Mouse (Mus musculus) MEL (cell line): ENCODE results near the gene Wdr24. TPM values are rescaled to one million over a fixed set of nuclear protein-coding genes. Genes with fewer than 3 reads are reported as not detected.

ENCODE experiments used
- DNase-seq: peaks from one replicate; pipeline ENCODE4 v3.0.0; 2011; ENCODE audit warnings: low read depth, low spot score
- H3K27ac ChIP-seq: 2 replicates; pipeline ENCODE4 v1.5.1; 2012; ENCODE audit warnings: low read depth, mild to moderate bottlenecking, control low read depth, low read length, moderate library complexity; ENCODE audit not compliant: control insufficient read depth
- H3K27me3 ChIP-seq, 2 experiments: fragments of 150-350 bp in 1 of 2; sonication (generic) in 1 of 2; 2 replicates each; pipeline ENCODE4 v1.6.1; 2012; ENCODE audit warnings: low read length in 2 of 2, mild to moderate bottlenecking in 2 of 2, improper control_type of control experiment in 1 of 2, moderate library complexity in 1 of 2; ENCODE audit not compliant: insufficient read depth in 2 of 2, control insufficient read depth in 1 of 2
- H3K36me3 ChIP-seq, 2 experiments: 2 replicates each; pipeline ENCODE4 v1.6.1; 2012 to 2014; ENCODE audit warnings: low read length in 2 of 2, improper control_type of control experiment in 1 of 2, inconsistent platforms in 1 of 2, mild to moderate bottlenecking in 1 of 2; ENCODE audit not compliant: insufficient read depth in 2 of 2, control insufficient read depth in 1 of 2
- H3K4me1 ChIP-seq, 2 experiments: fragments of 150-350 bp in 1 of 2; sonication (generic) in 1 of 2; 2 replicates each; pipeline ENCODE4 v1.6.1; 2012; ENCODE audit warnings: low read length in 2 of 2, improper control_type of control experiment in 1 of 2, mild to moderate bottlenecking in 1 of 2; ENCODE audit not compliant: insufficient read depth in 2 of 2, control insufficient read depth in 1 of 2
- H3K4me3 ChIP-seq, 2 experiments: fragments of 150-350 bp in 1 of 2; sonication (generic) in 1 of 2; 2 replicates each; pipeline ENCODE4 v1.5.1; 2012; ENCODE audit warnings: low read depth in 2 of 2, low read length in 2 of 2, mild to moderate bottlenecking in 2 of 2, moderate library complexity in 2 of 2, control low read depth in 1 of 2, improper control_type of control experiment in 1 of 2; ENCODE audit not compliant: control insufficient read depth in 1 of 2, insufficient read depth in 1 of 2
- H3K79me2 ChIP-seq: 2 replicates; pipeline ENCODE4 v1.6.1; 2012; ENCODE audit warnings: mild to moderate bottlenecking, low read length, moderate library complexity; ENCODE audit not compliant: control insufficient read depth, poor library complexity, insufficient read depth
- H3K9ac ChIP-seq: 2 replicates; pipeline ENCODE4 v1.6.1; 2012; ENCODE audit warnings: low read depth, mild to moderate bottlenecking, control low read depth, low read length, moderate library complexity; ENCODE audit not compliant: control insufficient read depth, poor library complexity, severe bottlenecking
- H3K9me3 ChIP-seq: fragments of 150-350 bp; sonication (generic); replicated peaks from 2 replicates; pipeline ENCODE4 v1.6.1; 2012; ENCODE audit warnings: mild to moderate bottlenecking, low read length, improper control_type of control experiment, moderate library complexity; ENCODE audit not compliant: insufficient read depth
- CHD2 ChIP-seq: IDR thresholded peaks from 2 replicates; pipeline ENCODE4 v1.6.1; 2011; ENCODE audit warnings: low read length, improper control_type of control experiment
- CTCF ChIP-seq, 3 experiments: IDR thresholded peaks in 2 of 3; conservative IDR thresholded peaks in 1 of 3; 2 replicates each; pipeline ENCODE4 v1.5.1; 2011 to 2012; ENCODE audit warnings: low read length in 3 of 3, low read depth in 2 of 3, mild to moderate bottlenecking in 2 of 3, improper control_type of control experiment in 1 of 3, inconsistent platforms in 1 of 3, mixed read lengths in 1 of 3, moderate library complexity in 1 of 3; ENCODE audit not compliant: control insufficient read depth in 1 of 3, insufficient read depth in 1 of 3, poor library complexity in 1 of 3, severe bottlenecking in 1 of 3
- ELF1 ChIP-seq: IDR thresholded peaks from 2 replicates; pipeline ENCODE4 v1.6.1; 2014; ENCODE audit warnings: low read depth, mild to moderate bottlenecking, inconsistent platforms, low read length, improper control_type of control experiment, moderate library complexity
- HCFC1 ChIP-seq: IDR thresholded peaks from 2 replicates; pipeline ENCODE4 v1.6.1; 2012; ENCODE audit warnings: low read depth, mild to moderate bottlenecking, inconsistent platforms, low read length, improper control_type of control experiment, moderate library complexity
- MAX ChIP-seq: IDR thresholded peaks from 2 replicates; pipeline ENCODE4 v1.6.1; 2011; ENCODE audit warnings: low read length, improper control_type of control experiment
- MXI1 ChIP-seq: IDR thresholded peaks from 2 replicates; pipeline ENCODE4 v1.6.1; 2011; ENCODE audit warnings: mild to moderate bottlenecking, low read depth, low read length, improper control_type of control experiment
- MYB ChIP-seq: IDR thresholded peaks from 2 replicates; pipeline ENCODE4 v1.6.1; 2011; ENCODE audit warnings: mild to moderate bottlenecking, low read depth, low read length, improper control_type of control experiment
- NRF1 ChIP-seq: IDR thresholded peaks from 2 replicates; pipeline ENCODE4 v1.6.1; 2014; ENCODE audit warnings: low read depth, mild to moderate bottlenecking, inconsistent platforms, low read length, improper control_type of control experiment, moderate library complexity; ENCODE audit not compliant: poor library complexity, insufficient read depth, severe bottlenecking
- POLR2AphosphoS2 ChIP-seq: IDR thresholded peaks from 2 replicates; pipeline ENCODE4 v1.6.1; 2011; ENCODE audit warnings: low read length, improper control_type of control experiment
- POLR2AphosphoS5 ChIP-seq: IDR thresholded peaks from 2 replicates; pipeline ENCODE4 v1.6.1; 2012; ENCODE audit warnings: low read depth, borderline replicate concordance, mild to moderate bottlenecking, inconsistent platforms, low read length, moderate library complexity, mixed read lengths
- RCOR1 ChIP-seq: IDR thresholded peaks from 2 replicates; pipeline ENCODE4 v1.6.1; 2012; ENCODE audit warnings: low read depth, mild to moderate bottlenecking, inconsistent platforms, low read length, improper control_type of control experiment
- USF1 ChIP-seq: IDR thresholded peaks from 2 replicates; pipeline ENCODE4 v1.6.1; 2014; ENCODE audit warnings: low read depth, mild to moderate bottlenecking, inconsistent platforms, low read length, improper control_type of control experiment, moderate library complexity
- ZKSCAN1 ChIP-seq: IDR thresholded peaks from 2 replicates; pipeline ENCODE4 v1.6.1; 2012; ENCODE audit warnings: low read depth, mild to moderate bottlenecking, inconsistent platforms, low read length, improper control_type of control experiment, moderate library complexity
- polyA plus RNA-seq, 2 experiments: library from polyadenylated mRNA; stranded (reverse) in 1 of 2; unstranded in 1 of 2; fragments of >175 nt in 1 of 2; fragments of >200 nt in 1 of 2; gene quantifications; 2 replicates each; pipeline versions ENCODE4 v1.2.1 to v1.2.4; 2012; ENCODE audit warnings: low replicate concordance in 2 of 2, low read depth in 1 of 2; ENCODE audit not compliant: insufficient read length in 2 of 2, insufficient read depth in 1 of 2, missing spikeins in 1 of 2
- total RNA-seq: library from RNA; depleted of rRNA; stranded (reverse); fragments of 300-350 nt; gene quantifications from 2 replicates; pipeline ENCODE4 v1.2.3, GENCODE M21; 2012

Wdr24 gene
- total and polyA plus RNA-seq, 3 experiments = 35.0 to 38.8 TPM; not detected in 1

DNA sequence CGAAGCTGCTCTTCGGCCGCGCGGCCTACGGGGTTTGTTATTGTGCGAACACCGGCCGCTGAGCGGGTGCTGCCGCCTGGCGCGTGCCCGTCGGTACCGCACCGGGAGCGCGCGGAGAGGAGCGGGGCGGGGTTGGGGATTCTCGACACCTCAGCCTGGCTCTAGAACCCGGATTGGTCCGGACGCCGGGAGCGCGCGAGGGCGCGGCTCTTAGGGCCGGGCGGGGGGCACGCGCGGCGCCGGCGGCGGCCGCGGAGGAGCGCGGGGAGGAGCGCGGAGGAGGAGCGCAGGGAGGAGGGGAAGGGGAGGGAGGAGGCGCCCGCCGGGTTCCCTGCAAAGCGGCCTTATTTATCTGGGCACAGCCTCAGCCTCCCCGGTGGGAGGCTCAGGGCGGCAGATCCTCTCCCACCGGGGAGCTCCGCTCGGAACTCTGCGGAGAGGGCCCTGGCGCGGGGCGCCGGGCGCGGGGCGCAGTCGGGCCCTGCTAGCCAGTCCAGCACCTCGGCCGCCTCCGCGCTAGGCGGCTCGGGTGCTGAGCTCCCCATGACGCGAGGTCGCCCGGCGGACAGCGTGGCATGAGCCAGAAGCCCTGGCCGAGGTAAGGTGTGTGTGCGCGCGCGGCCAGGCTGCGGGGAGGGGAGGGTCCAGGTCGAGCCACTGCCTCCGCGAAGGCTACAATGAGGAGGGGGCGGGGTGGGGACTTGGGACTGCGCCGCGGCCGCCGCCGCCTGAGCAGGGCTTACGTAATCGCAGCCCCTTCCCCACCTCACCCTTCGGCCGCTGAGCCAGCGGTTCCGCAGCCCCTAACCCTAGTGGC lies 14.4 kb upstream of the Wdr24 start, which contains the start of gene Fbxl16:
Gene Fbxl16 (plus strand): TSS at position 297 of the 817 bp plus-strand sequence.
- no peak within 1 kb of the TSS for H3K4me3 ChIP-seq

DNA sequence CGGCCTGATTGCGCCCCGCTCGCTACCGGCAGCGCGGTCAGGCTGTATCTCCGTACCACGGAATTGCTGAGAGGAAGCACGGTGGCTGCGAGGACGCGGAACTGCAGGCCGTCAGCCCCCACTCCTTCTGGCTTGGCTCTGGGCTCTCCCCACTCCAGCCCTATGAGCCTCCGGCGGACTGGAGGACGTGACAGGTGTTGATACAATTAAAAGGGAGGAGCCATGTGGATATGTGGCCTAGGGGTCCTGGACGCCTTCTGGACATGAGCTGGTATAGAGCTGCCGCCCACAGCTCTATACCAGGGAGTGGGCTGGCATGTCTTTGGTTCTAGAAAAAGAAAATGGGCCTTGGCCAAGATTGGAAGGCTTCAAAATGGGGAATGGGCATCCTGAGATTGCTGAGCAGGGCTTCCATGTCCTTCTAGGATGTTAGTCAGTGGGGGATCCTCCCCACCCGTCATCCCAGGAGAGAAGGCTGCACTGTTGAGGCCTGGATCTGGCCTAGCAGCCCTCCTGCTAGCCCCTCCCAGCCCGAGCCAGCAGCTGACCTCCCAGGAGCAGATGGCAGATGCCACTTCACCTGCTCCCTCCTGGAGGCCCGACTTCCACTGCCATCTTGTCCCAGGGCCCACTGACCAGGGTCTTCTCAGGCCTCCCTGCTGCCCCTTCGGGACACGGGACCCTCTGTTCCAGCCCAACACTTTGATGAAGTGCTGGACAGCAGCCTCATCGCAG lies 13.7 kb upstream of the Wdr24 start:
- Histone ChIP-seq H3K27ac (no peak overlapping the region), H3K9ac (no peak overlapping the region), H3K9me3 (no peaks in the 10 kb centered on the region), H3K4me1 (peaks cover 0 to 8% of the 10 kb centered on the region in 2 experiments; a peak in 1 of 4 replicates), H3K4me3 (no peak overlapping the region), H3K36me3 (no peaks in the 10 kb centered on the region), H3K79me2 (no peaks in the 10 kb centered on the region), H3K27me3 (peaks cover 0 to 1% of the 10 kb centered on the region in 2 experiments; a peak in 2 of 4 replicates)
- no peak for TF ChIP-seq MYB
- no peak for TF ChIP-seq ZKSCAN1
- no peak for TF ChIP-seq ELF1
- TF ChIP-seq CTCF (IDR thresholded peaks at IDR 0.05 in 2 of 3, conservative IDR thresholded peaks at IDR 0.05 in 1 of 3; ENCODE audit: control insufficient read depth in 1 of 3, insufficient read depth in 1 of 3, low read depth in 2 of 3, low read length in 3 of 3, poor library complexity in 1 of 3, severe bottlenecking in 1 of 3) = no peak
- no peak for TF ChIP-seq RCOR1
- TF ChIP-seq HCFC1 = no peak
- no peak for TF ChIP-seq USF1
- TF ChIP-seq NRF1 = no peak
- no peak for TF ChIP-seq MXI1
- TF ChIP-seq POLR2AphosphoS2 = no peak
- no peak for TF ChIP-seq POLR2AphosphoS5
- no peak for TF ChIP-seq MAX
- no peak for DNase-seq

More for the DNA sequence above, 14.4 kb upstream of the Wdr24 start, which contains the start of gene Fbxl16:
- peaks cover 0 to 8% of the 10 kb centered on the region in 2 experiments; a peak in 1 of 4 replicates for H3K4me1 ChIP-seq
- no peak within 1 kb of the TSS for H3K27ac ChIP-seq
- TF ChIP-seq CHD2 = no peak
- no peaks in the 10 kb centered on the region for H3K9me3 ChIP-seq
- H3K27me3 ChIP-seq = peaks cover 0 to 1% of the 10 kb centered on the region in 2 experiments; a peak in 1 of 4 replicates
- H3K9ac ChIP-seq = no peak within 1 kb of the TSS
- no peaks in the 10 kb centered on the region for H3K36me3 ChIP-seq
- DNase-seq = no peak
- no peaks in the 10 kb centered on the region for H3K79me2 ChIP-seq
